In genomic region chr13:44915945-44916344, GRCm38 (mm10) we compare ENCODE assay signal across 9 mouse cellular contexts.
A peak's percentile ranks its signal among the peaks of the same experiment; 100 is the strongest.
DNase-seq lines count a peak whose midpoint lies in the region; ATAC-seq and TF ChIP-seq lines count a peak whose summit lies in the region.
"Had no signal": no experiment of that assay in that cellular context is flagged by ENCODE, and none has a peak within 500 bp of the region (broad histone marks: within the 10 kb centered on the region; RNA-seq: fewer than 3 reads in every experiment).

No protein-coding gene starts in this region.

- TF ChIP-seq EP300 in MEL (IDR thresholded peaks at IDR 0.05; ENCODE audit: low read depth in 1 of 2, low read length in 2 of 2): no peak

- no peaks in the 10 kb centered on the region for H3K27me3 ChIP-seq in MEL (ENCODE audit: control insufficient read depth in 1 of 2, insufficient read depth in 2 of 2, low read length in 2 of 2)
- H3K27me3 ChIP-seq in liver, embryonic 12.5 days (replicated peaks): no peaks in the 10 kb centered on the region
- H3K27me3 ChIP-seq: hindbrain, embryonic 15.5 days had no signal

- TF ChIP-seq POLR2A in MEL (IDR thresholded peaks at IDR 0.05; ENCODE audit: control insufficient read depth in 1 of 2, insufficient read depth in 1 of 2, low read depth in 1 of 2, low read length in 2 of 2, poor library complexity in 1 of 2): no peak

- no peak; the same call in none of the 2 replicates for TF ChIP-seq RAD21 in MEL (IDR thresholded peaks at IDR 0.05; ENCODE audit: low read depth, low read length)

- no peak for ATAC-seq in liver, embryonic 12.5 days

- H3K9ac ChIP-seq in MEL (ENCODE audit: control insufficient read depth, low read depth, low read length, poor library complexity, severe bottlenecking): no peak overlapping the region
- no peak overlapping the region for H3K9ac ChIP-seq in liver, embryonic 12.5 days
- H3K9ac ChIP-seq: hindbrain, embryonic 15.5 days had no signal

- H3K36me3 ChIP-seq in MEL (ENCODE audit: control insufficient read depth in 1 of 2, insufficient read depth in 2 of 2, low read length in 2 of 2): peaks cover 2 to 16% of the 10 kb centered on the region in 2 experiments
- H3K36me3 ChIP-seq in liver, embryonic 12.5 days: peaks cover 98% of the 10 kb centered on the region

- no peaks in the 10 kb centered on the region for H3K79me2 ChIP-seq in MEL (ENCODE audit: control insufficient read depth, insufficient read depth, low read length, poor library complexity)

- peak; percentile 41 for TF ChIP-seq CTCF in left cerebral cortex, adult 2 months (IDR thresholded peaks at IDR 0.05)
- TF ChIP-seq CTCF in MEL (IDR thresholded peaks at IDR 0.05 in 2 of 3, conservative IDR thresholded peaks at IDR 0.05 in 1 of 3; ENCODE audit: control insufficient read depth in 1 of 3, insufficient read depth in 1 of 3, low read depth in 2 of 3, low read length in 3 of 3, poor library complexity in 1 of 3, severe bottlenecking in 1 of 3): peak; percentile 4 to 45 (median 31); a peak in 2 of 6 replicates

- H3K4me2 ChIP-seq in liver, embryonic 12.5 days: no peak overlapping the region
- H3K4me2 ChIP-seq: hindbrain, embryonic 15.5 days had no signal

- intact Hi-C loops in left cerebral cortex, adult 2 months (cut with DNase I): no loop called here

- no peaks in the 10 kb centered on the region for H3K9me3 ChIP-seq in MEL (replicated peaks; ENCODE audit: insufficient read depth, low read length)
- no peaks in the 10 kb centered on the region for H3K9me3 ChIP-seq in liver, embryonic 12.5 days (replicated peaks)
- H3K9me3 ChIP-seq: hindbrain, embryonic 15.5 days had no signal

- no peak overlapping the region for H3K4me3 ChIP-seq in left cerebral cortex, adult 2 months
- H3K4me3 ChIP-seq in MEL (ENCODE audit: control insufficient read depth in 1 of 2, insufficient read depth in 1 of 2, low read depth in 2 of 2, low read length in 2 of 2): no peak overlapping the region
- no peak overlapping the region for H3K4me3 ChIP-seq in liver, embryonic 12.5 days
- H3K4me3 ChIP-seq: hindbrain, embryonic 15.5 days had no signal

- H3K27ac ChIP-seq in left cerebral cortex, adult 2 months: no peak overlapping the region
- H3K27ac ChIP-seq in MEL (ENCODE audit: control insufficient read depth, low read depth, low read length): peak overlapping the region; percentile 43
- H3K27ac ChIP-seq in liver, embryonic 12.5 days: 0 out of 2 replicates have a peak overlapping the region, but pooled peaks have one; percentile 57
- H3K27ac ChIP-seq: hindbrain, embryonic 15.5 days had no signal

- DNase-seq in cerebellum, postnatal 10 days: peak; percentile 43 to 48
- DNase-seq in cerebellum, adult 8-10 months: no peak
- DNase-seq in left cerebral cortex, adult 2 months (ENCODE audit: extremely low spot score in 1 of 2, low spot score in 2 of 2): no peak
- DNase-seq in left cerebral cortex, adult 9 months (ENCODE audit: low spot score in 2 of 2): no peak
- peak; percentile 63 for DNase-seq in MEL (ENCODE audit: low read depth, low spot score)
- no peak for DNase-seq in urinary bladder, adult 18-20 months (ENCODE audit: low spot score in 2 of 2)
- DNase-seq in c-Kit-positive CD71-positive TER-119-positive erythroid progenitor cells, embryonic 14.5 days (ENCODE audit: low spot score): no peak

- 55% methylated on average over 4 of the region's 4 CpGs for whole genome bisulfite sequencing in liver, embryonic 12.5 days (ENCODE audit: insufficient replicate concordance)

- peaks cover 16 to 20% of the 10 kb centered on the region in 2 experiments for H3K4me1 ChIP-seq in MEL (ENCODE audit: control insufficient read depth in 1 of 2, insufficient read depth in 2 of 2, low read length in 2 of 2)
- peaks cover 24% of the 10 kb centered on the region for H3K4me1 ChIP-seq in liver, embryonic 12.5 days

TF ChIP-seq in MEL, 35 proteins besides CTCF, POLR2A, EP300 and RAD21:
- 0 out of 2 replicates have a peak, but pooled peaks have one; percentile 20 for TF ChIP-seq GATA1 (IDR thresholded peaks at IDR 0.05; ENCODE audit: low read depth, low read length)
- TF ChIP-seq NRF1 (IDR thresholded peaks at IDR 0.05; ENCODE audit: insufficient read depth, low read depth, low read length, poor library complexity, severe bottlenecking): no peak

Comparison
In these comparisons a context has a peak if more than half of its experiments do, and no peak if none do; other contexts are left out.
1. DNase-seq: peak in cerebellum, postnatal 10 days (2 of 2) and MEL (single experiment); none in cerebellum, adult 8-10 months (single experiment), left cerebral cortex, adult 2 months (0 of 2), left cerebral cortex, adult 9 months (0 of 2), urinary bladder, adult 18-20 months (0 of 2) and c-Kit-positive CD71-positive TER-119-positive erythroid progenitor cells, embryonic 14.5 days (single experiment).